Mouse (Mus musculus): ENCODE data around the gene Faap100.
A peak's percentile ranks its signal among the peaks of the same experiment; 100 is the strongest.

Gene Faap100

GRCm38 (mm10) chr11:120351250-120352092, 27.1 kb downstream of the Faap100 start:
- no peak for DNase-seq

GRCm38 (mm10) chr11:120350711-120351110, 27.9 kb downstream of the Faap100 start:
- no peak for DNase-seq

GRCm38 (mm10) chr11:120349986-120350702, 28.4 kb downstream of the Faap100 start:
- DNase-seq, result peak; percentile 74 to 75

- peak in 1 of 2 experiments; percentile 75 for DNase-seq
Measured at GRCm38 (mm10) chr11:120349371-120349985, 29.1 kb downstream of the Faap100 start.

- DNase-seq, result no peak
Measured at GRCm38 (mm10) chr11:120348684-120349370, 29.7 kb downstream of the Faap100 start.

GRCm38 (mm10) chr11:120347791-120348683, 30.5 kb downstream of the Faap100 start, which contains the start of gene Actg1:
Actg1 (minus strand) TSS chr11:120348542.
- DNase-seq, result peak; percentile 84 to 87

- peak; percentile 58 to 60 for DNase-seq
Measured at GRCm38 (mm10) chr11:120347301-120347700, 31.3 kb downstream of the Faap100 start.

GRCm38 (mm10) chr11:120346383-120347034, 32.1 kb downstream of the Faap100 start:
- DNase-seq, result peak in 1 of 2 experiments; percentile 20

GRCm38 (mm10) chr11:120345067-120345681, 33.4 kb downstream of the Faap100 start:
- DNase-seq, result peak in 1 of 2 experiments; percentile 15

GRCm38 (mm10) chr11:120344310-120344920, 34.1 kb downstream of the Faap100 start:
- DNase-seq, result no peak

GRCm38 (mm10) chr11:120343519-120344309, 34.9 kb downstream of the Faap100 start:
- no peak for DNase-seq

- DNase-seq, result no peak
Measured at GRCm38 (mm10) chr11:120342656-120343160, 35.9 kb downstream of the Faap100 start.

GRCm38 (mm10) chr11:120341661-120342060, 36.9 kb downstream of the Faap100 start:
- no peak for DNase-seq

GRCm38 (mm10) chr11:120339978-120340513, 38.5 kb downstream of the Faap100 start:
- DNase-seq, result no peak

- peak in 1 of 2 experiments; percentile 22 for DNase-seq
Measured at GRCm38 (mm10) chr11:120338786-120339185, 39.8 kb downstream of the Faap100 start.

GRCm38 (mm10) chr11:120337447-120337846, 41.1 kb downstream of the Faap100 start:
- no peak for DNase-seq

GRCm38 (mm10) chr11:120335431-120336021, 43.0 kb downstream of the Faap100 start:
- DNase-seq, result no peak

- DNase-seq, result no peak
Measured at GRCm38 (mm10) chr11:120320156-120320555, 58.4 kb downstream of the Faap100 start.

Measured in B cell, adult 2 months (primary cell).